Mouse (Mus musculus) erythroblast, embryonic 14.5 days (primary cell): Measurements from ENCODE around the gene Nkain4.

Experiments used
- GATA1 ChIP-seq: IDR thresholded peaks from 2 replicates; pipeline ENCODE4 v1.6.1; 2012; ENCODE audit warnings: low read length, inconsistent platforms, mixed read lengths
- TAL1 ChIP-seq: IDR thresholded peaks from 3 replicates; pipeline ENCODE4 v1.6.1; 2012; ENCODE audit warnings: low read length, inconsistent platforms, mixed read lengths

DNA sequence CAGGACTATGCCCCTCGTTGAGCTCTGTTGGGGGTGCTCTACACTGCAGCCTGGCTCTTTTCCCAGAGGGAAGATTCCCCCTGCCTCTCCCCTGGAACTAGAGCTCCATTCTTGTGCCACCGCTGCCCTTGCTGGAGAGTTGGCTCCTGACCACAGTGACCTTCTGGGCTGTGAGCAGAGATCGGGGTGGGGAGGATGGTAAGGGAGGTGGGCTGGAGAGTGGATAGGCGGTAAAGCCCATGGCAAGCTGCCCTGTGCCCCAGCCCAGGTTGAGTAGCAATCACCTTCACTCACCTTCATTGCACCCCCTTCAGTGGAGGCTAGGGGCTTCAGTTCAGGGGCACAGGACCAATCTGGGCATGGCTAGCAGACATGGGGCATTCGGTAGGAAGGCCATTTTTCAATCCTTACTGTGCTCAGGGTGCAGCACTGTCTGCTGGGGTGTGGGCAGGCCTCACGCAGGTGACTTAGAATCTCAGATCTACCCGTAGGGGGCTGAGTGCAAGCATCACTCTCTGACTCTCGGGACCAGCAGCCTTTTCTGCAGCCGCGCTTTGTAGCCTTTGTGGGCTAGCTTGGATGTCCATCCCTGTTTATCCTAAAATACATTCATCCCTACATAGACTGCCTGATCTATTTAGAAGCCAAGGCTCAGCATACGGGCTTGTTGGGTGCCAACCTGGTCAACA is 58.5 kb downstream of the Nkain4 start:
- TF ChIP-seq TAL1: no peak
- TF ChIP-seq GATA1: no peak
